Mouse (Mus musculus) layer of hippocampus, postnatal 10 days (tissue): ENCODE results near the gene Actr3b. TPM values are rescaled to one million over a fixed set of nuclear protein-coding genes. Genes with fewer than 3 reads are reported as not detected.

Experiments
- DNase-seq, 2 experiments: peaks; one replicate each; pipeline ENCODE4 v3.0.0; 2021; ENCODE audit warnings: low spot score in 2 of 2
- total RNA-seq, 2 experiments: library from RNA; stranded (reverse); gene quantifications; 2 replicates each; pipeline ENCODE4 v1.2.3; 2021

Actr3b gene
- total RNA-seq, 2 experiments from 2014 or later = 221 to 229 TPM

DNA sequence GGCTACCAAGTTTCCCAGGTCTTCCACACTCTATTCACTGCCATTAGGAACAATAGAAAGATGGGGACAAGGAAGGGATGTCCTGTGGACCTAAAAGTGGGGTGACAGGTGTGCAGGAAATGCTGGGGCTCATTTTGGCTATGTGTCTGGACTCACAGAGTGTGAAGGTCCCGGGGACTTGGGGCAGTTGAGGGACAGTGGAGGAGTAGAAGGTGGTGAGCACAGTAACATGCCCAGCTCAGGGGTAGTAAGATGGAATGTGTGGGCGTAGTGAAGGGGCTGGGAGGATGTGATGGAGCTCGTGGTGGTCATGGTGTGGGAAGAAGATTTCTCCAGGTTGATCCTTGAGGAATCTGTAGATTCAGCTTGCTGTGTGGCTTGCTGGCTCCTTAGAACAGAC lies 118.2 kb downstream of the Actr3b start:
- no peak for DNase-seq

DNA sequence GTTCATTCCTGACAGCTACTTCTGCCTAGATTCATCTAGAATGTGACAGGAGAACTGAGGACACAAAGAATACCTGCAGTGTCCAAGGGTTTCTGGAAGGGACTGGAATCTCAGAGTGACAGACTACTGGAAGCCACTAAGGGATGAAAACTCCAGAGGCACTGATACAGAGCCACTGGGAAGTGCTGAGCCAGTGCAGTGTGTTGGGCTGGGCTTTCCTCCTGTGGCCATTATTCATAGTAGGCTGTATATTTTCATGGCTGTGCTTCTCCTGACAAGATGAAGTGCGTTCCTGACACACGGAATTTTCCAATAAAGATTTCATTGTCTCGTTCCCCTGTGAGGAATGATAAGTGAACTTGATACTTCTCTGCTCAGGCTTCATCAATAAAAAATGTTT lies 126.9 kb downstream of the Actr3b start:
- no peak for DNase-seq

DNA sequence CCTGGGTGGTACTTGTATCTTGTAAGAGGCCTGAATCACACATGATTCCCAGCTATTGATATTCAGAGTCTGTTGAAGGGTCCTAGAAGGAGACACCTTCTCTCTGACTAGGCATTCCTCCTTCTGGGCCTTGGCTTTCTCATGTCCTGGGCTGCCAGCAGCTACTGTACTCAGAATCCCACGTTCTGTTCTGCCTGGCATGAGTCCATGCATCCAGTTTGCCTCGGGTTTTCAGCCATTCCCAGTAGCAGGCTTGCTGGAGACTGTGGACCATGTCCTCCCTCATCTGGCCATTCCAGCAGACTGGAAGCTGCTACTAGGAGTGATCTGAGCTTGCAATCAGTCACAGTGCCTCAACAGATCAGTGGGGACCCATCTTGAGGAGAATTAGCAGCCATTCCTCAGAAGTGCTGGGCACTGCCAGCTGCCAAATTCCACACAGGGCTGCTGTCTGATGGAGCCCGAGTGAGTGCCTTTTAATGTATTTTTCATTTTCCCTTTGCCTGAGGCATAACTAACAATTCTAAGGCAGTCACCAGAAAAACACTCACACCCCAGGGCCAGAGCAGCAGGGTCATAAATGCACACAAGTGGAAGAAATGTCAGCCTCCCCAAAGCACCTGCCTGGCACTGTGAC lies 130.1 kb downstream of the Actr3b start:
- DNase-seq = no peak

DNA sequence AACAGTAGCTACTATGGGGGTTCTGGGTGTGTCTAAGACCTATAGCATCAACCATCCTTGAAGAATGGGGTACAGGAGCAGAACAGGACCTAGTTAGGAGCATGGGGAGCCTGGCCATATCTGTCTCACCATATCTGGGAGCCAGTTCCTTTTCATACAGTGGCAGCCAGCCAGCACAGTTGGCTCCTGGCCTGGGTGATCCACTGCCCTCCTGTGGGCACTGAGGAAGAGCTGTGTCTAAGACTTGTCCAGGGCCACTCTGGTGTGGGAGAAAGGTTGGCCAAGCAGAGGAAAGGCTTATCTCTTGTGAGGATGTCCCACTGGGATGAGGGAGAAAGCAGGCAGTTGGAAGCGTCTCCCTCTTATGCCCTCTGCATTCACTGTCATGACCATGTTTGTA lies 131.5 kb downstream of the Actr3b start:
- DNase-seq = peak; percentile 53 to 65

Other genes with a start within 250 kb of the Actr3b start
- gene Cct8l1, start 243.9 kb upstream of the Actr3b start, total RNA-seq = under 1 TPM in 1 of 2 experiments, not detected in 1; 0.18 TPM
- gene Xrcc2, start 54.2 kb upstream of the Actr3b start, total RNA-seq = 1 to 10 TPM; 6.3 to 7.9 TPM
- gene Gm21663, start 182.4 kb downstream of the Actr3b start, total RNA-seq = not detected
- gene Gm21671, start 194.4 kb downstream of the Actr3b start, total RNA-seq = not detected
- gene Gm21680, start 212.7 kb downstream of the Actr3b start, total RNA-seq = not detected
- not detected for gene Gm21698, start 228.7 kb downstream of the Actr3b start, total RNA-seq
- not detected for gene Gm1979, start 244.8 kb downstream of the Actr3b start, total RNA-seq